Mouse (Mus musculus): ENCODE data around the gene Ghitm. TPM values are rescaled to one million over a fixed set of nuclear protein-coding genes. Genes with fewer than 3 reads are reported as not detected.

Gene Ghitm
- polyA plus RNA-seq, 1 experiment from 2014 or later = 177 TPM

DNA sequence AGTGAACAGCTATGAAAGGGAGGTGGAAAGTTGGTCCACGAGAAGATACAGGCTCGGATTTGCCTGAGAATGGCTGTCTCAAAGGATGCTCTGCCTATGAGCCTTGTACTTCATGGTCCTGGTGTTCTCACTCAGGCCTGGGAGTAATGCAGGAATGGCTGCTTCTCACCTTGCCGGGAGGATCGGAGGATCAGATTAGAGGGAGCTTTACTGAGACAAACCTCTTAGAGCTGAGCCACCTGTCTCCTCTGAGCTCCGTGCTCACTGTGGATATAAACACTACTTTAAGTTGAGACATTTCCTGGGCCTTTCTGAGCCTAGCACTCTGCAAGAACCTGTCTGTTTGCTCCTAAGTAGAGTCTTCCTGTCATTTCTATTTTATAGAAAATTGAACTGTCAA, 33.5 kb downstream of the Ghitm start:
- Histone ChIP-seq H3K9ac (no peak overlapping the region), H3K4me1 (peaks cover 14% of the 10 kb centered on the region), H3K27me3 (peaks cover 36% of the 10 kb centered on the region), H3K9me3 (no peaks in the 10 kb centered on the region), H3K27ac (no peak overlapping the region), H3K4me3 (no peak overlapping the region), H3K36me3 (no peaks in the 10 kb centered on the region), H3K4me2 (no peak overlapping the region)
- no peak for ATAC-seq (ENCODE audit: insufficient number of reproducible peaks, insufficient read depth, low FRiP score, low TSS enrichment, low read depth)
- WGBS = 75% methylated on average over 5 of the region's 5 CpGs

DNA sequence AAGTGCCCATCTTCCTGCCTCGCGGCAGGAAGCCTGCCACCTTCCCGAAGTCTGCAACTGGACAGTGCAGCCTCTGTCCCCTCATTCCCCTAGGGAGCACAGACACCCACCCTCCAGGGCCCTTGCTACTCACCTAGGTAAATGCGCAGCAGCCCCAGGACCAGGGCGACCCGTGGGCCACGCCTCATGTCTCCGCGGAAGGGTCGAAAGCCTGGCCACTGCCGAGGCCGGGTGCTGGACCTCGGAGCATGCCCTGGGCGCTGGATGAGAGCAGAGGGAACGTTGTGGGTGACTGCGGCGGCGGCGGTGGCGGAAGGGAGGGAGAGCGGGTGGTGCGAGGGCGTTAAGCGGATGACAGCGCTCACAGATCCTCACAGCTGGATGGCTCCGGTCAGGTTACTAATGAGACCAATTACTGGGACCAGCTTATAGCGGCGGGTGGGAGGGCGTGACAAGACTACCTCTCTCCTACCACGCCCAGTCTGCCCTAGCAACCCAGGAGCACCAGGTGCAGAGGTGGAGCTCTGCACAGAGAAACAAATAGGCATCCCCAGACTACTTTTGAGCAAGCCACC, 37.0 kb downstream of the Ghitm start, which contains the start of gene Cdhr1:
Gene Cdhr1, minus strand, starts transcription at position 392 of the 575 bp plus-strand sequence.
- Histone ChIP-seq H3K4me1 (peaks cover 6% of the 10 kb centered on the region), H3K9me3 (no peaks in the 10 kb centered on the region), H3K4me2 (peak within 1 kb of the TSS; percentile 57), H3K4me3 (peak within 1 kb of the TSS; percentile 31), H3K9ac (peak within 1 kb of the TSS; percentile 55; the same call in 1 of the 2 replicates), H3K27me3 (peaks cover 43% of the 10 kb centered on the region), H3K36me3 (no peaks in the 10 kb centered on the region), H3K27ac (no peak within 1 kb of the TSS)
- WGBS = under 1% methylated on average over 30 of the region's 30 CpGs
- peak; percentile 72 for ATAC-seq (ENCODE audit: insufficient number of reproducible peaks, insufficient read depth, low FRiP score, low TSS enrichment, low read depth)

DNA sequence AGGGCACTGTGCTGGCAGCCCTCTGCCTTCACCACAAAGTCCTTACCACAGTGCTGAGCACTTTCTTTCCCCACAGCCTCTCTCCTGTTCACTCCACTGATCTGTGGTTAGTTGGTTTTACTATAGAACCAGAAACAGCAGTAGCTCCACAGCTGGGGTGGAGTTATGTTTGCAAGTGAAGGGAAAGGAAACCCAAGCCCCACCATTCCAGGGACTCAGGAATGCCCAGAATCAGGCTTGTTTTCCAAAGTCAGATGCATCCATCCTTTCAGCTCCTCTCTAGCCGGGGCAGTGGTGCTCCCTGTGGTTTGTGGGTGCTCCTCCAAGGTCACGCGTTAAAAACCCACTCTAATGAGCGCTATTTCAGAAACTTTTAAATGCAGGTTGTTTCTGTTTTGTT, 39.5 kb downstream of the Ghitm start:
- peaks cover 43% of the 10 kb centered on the region for H3K27me3 ChIP-seq
- no peak overlapping the region for H3K27ac ChIP-seq
- peaks cover 6% of the 10 kb centered on the region for H3K4me1 ChIP-seq
- no peak overlapping the region for H3K4me3 ChIP-seq
- WGBS = 83% methylated on average over 4 of the region's 4 CpGs
- no peak overlapping the region for H3K4me2 ChIP-seq
- no peaks in the 10 kb centered on the region for H3K9me3 ChIP-seq
- no peak for ATAC-seq (ENCODE audit: insufficient number of reproducible peaks, insufficient read depth, low FRiP score, low TSS enrichment, low read depth)
- no peak overlapping the region for H3K9ac ChIP-seq
- no peaks in the 10 kb centered on the region for H3K36me3 ChIP-seq

DNA sequence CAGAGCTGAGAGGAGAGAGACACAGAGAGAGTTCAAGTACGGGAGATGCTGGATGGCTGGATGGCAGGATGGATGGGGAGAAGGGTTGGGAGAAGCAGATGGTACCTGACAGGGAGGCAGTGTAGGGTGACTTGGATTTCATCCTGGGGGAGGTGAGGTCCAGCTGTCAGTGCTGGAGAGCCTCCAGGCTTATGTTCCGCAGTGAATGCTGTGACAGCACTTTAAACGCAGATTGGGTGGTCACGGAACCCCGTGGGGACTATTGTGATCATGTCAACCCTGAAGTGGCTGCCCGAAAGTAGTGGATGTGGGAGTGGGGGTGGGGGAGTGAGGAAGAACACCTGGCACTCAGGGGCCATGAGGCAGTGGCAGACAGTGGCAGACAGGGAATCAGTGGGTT, 40.6 kb downstream of the Ghitm start:
- Histone ChIP-seq H3K4me2 (no peak overlapping the region), H3K9me3 (no peaks in the 10 kb centered on the region), H3K4me1 (peaks cover 6% of the 10 kb centered on the region), H3K27me3 (peaks cover 36% of the 10 kb centered on the region), H3K4me3 (no peak overlapping the region), H3K9ac (no peak overlapping the region), H3K36me3 (no peaks in the 10 kb centered on the region), H3K27ac (no peak overlapping the region)
- 64% methylated on average over 6 of the region's 6 CpGs for WGBS
- ATAC-seq (ENCODE audit: insufficient number of reproducible peaks, insufficient read depth, low FRiP score, low TSS enrichment, low read depth) = no peak

DNA sequence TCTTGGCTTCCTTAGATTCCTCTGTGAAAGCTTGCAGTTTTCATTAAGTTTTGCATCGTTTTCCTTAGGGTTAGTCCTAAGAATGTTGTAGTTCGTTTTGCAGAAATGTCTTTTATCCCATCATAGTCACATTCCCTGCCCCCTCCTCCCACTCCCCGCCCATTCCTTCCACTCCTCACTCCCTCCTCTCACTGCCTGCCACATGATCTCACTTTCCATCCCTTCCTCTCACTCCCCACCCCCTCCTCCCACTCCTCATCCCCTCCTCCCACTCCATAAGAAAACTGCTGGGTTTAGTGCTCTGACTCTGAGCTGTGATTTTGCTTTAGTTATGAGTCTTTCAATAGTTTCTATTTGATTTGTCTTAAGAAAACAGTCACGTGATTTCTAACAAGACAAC, 51.3 kb downstream of the Ghitm start:
- no peak for ATAC-seq (ENCODE audit: insufficient number of reproducible peaks, insufficient read depth, low FRiP score, low TSS enrichment, low read depth)
- Histone ChIP-seq H3K36me3 (no peaks in the 10 kb centered on the region), H3K4me2 (no peak overlapping the region), H3K27ac (no peak overlapping the region), H3K9me3 (no peaks in the 10 kb centered on the region), H3K4me1 (no peaks in the 10 kb centered on the region), H3K27me3 (no peaks in the 10 kb centered on the region), H3K9ac (no peak overlapping the region), H3K4me3 (no peak overlapping the region)
- 46% methylated on average over 4 of the region's 4 CpGs for WGBS

DNA sequence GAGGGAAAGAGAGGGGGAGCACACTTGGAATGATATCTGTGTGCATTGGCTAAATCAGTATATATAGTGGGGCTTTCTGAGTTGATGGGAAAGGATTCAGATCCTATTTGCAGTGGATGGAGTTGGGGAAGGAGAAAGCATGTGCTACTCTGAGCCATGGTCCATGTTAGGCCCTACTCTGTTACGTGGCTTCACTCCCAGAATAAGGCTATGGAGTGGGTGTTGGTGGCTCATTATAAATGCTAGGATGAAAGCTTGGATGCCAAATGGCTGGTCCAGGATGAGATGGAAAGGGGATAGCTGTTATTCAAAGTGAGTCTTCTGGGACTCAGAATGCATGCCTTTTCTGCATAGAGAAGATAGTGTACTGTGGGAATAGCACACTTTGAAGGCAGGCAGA, 54.3 kb downstream of the Ghitm start:
- H3K4me1 ChIP-seq = no peaks in the 10 kb centered on the region
- no peak overlapping the region for H3K4me2 ChIP-seq
- H3K36me3 ChIP-seq = no peaks in the 10 kb centered on the region
- H3K27me3 ChIP-seq = no peaks in the 10 kb centered on the region
- H3K4me3 ChIP-seq = no peak overlapping the region
- 92% methylated on average over 1 of the region's 1 CpGs for WGBS
- no peak overlapping the region for H3K27ac ChIP-seq
- no peak for ATAC-seq (ENCODE audit: insufficient number of reproducible peaks, insufficient read depth, low FRiP score, low TSS enrichment, low read depth)
- H3K9ac ChIP-seq = no peak overlapping the region
- no peaks in the 10 kb centered on the region for H3K9me3 ChIP-seq

Other genes starting within 250 kb of the Ghitm start
- 45.1 and 50.0 TPM in 2 replicates for gene Ccser2, start 166.5 kb downstream of the Ghitm start, polyA plus RNA-seq (2015; fragmentation: Nextera tagmentation; extraction: Ambion mirVana)
- gene Rgr, start 86.3 kb downstream of the Ghitm start, polyA plus RNA-seq (2015; fragmentation: Nextera tagmentation; extraction: Ambion mirVana) = 0.13 TPM in 1 of 2 replicates, not detected in the other
- not detected in 2 replicates for gene Lrit1, start 80.4 kb downstream of the Ghitm start, polyA plus RNA-seq (2015; fragmentation: Nextera tagmentation; extraction: Ambion mirVana)
- not detected in 2 replicates for gene Lrit2, start 67.3 kb downstream of the Ghitm start, polyA plus RNA-seq (2015; fragmentation: Nextera tagmentation; extraction: Ambion mirVana)
- 0.60 and 1.3 TPM in 2 replicates for gene Cdhr1, start 36.9 kb downstream of the Ghitm start, polyA plus RNA-seq (2015; fragmentation: Nextera tagmentation; extraction: Ambion mirVana)
- gene 2610528A11Rik, start 21.2 kb downstream of the Ghitm start, polyA plus RNA-seq (2015; fragmentation: Nextera tagmentation; extraction: Ambion mirVana) = 2.5 and 3.2 TPM in 2 replicates

Measured in embryonic facial prominence, embryonic 13.5 days (tissue).